Mouse (Mus musculus): ENCODE results near the gene Idh2. TPM values are rescaled to one million over a fixed set of nuclear protein-coding genes. Genes with fewer than 3 reads are reported as not detected.

Gene Idh2
- total and polyA plus RNA-seq, 2 experiments from 2014 or later: 2,826 to 3,660 TPM

DNA sequence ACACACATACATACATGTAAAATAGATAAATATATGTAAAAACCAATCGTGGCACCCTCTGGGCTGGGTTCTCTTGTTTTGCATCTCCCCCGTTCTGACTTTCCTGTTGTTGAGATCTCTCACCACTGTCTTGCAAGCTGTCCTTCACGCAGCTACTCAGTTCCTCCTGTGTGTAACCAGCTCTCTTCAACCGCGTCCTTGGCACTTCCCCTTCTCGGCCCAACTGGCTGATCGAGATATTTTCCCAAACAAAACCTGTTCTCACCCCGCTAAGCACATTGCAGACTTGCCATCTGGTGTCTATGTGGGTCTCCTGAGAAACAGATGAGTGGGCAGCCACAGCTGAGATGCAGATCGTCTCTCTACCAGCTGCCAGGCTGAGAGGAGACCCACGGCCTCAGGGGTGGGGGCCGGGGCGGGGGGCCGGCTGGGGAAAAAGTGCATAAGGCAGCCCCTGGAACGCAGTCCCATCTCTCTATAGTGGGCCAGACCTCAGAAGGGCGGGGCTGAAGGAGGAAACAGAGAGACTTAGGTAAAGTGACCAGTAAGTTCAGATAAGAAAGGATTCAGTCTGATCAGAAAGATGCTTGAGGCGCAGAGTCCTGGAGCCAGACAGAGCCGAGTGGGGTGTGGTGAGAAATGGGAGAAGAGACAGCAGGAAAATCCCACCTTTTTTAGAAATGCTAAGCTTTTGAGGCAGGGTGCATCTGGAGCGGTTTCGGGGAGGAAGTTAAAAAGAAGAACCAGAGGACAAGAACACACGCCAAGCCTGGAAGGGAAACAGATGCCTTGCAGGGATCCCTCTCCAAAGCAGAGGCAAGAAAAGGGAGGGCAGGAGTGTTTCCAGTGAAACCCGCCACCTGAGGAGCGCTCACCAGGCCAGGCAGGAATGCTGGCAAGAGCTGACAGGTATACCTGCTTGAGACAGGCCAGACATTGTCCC lies 28.4 kb upstream of the Idh2 start:
- ATAC-seq (ENCODE audit: insufficient read depth, low read depth): no peak
- DNase-seq (ENCODE audit: low spot score): no peak
- TF ChIP-seq EP300 (IDR thresholded peaks at IDR 0.05; ENCODE audit: low read depth): no peak
- no peak for TF ChIP-seq CTCF (IDR thresholded peaks at IDR 0.05; ENCODE audit: low read depth)
- Histone ChIP-seq H3K9ac (replicated peaks; ENCODE audit: low read depth, low read length) (no peak overlapping the region), H3K4me1 (ENCODE audit: control insufficient read depth, insufficient read depth) (no peaks in the 10 kb centered on the region), H3K9me3 (replicated peaks; ENCODE audit: control insufficient read depth, low read length) (no peaks in the 10 kb centered on the region), H3K4me3 (ENCODE audit: low read depth, low read length) (no peak overlapping the region), H3K27me3 (ENCODE audit: control insufficient read depth, insufficient read depth, low read length) (no peaks in the 10 kb centered on the region), H3K4me2 (ENCODE audit: low read depth, low read length) (no peak overlapping the region), H3K27ac (ENCODE audit: low read depth) (no peak overlapping the region), H3K36me3 (replicated peaks; ENCODE audit: control insufficient read depth, insufficient read depth, low read length) (no peaks in the 10 kb centered on the region)
- 42% methylated on average over 22 of the region's 22 CpGs for WGBS

DNA sequence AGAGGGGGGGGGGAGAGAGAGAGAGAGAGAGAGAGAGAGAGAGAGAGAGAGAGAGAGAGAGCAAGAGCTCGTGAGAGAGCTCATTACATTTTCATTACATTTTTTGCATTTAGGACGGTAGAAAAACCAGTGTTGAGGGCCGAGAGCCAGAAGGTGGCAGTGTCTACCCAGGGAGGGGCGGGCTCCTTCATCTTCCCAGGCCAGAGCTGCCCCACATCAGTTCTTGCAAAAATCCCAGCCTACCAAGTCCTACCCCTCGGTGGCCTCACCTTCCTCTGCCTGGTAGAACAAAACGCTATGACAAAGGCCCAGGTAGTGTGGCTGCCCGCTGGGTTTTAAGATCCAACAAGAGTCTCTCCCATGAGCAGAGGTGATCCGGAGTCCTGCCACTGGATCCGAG lies 25.6 kb upstream of the Idh2 start:
- peak; percentile 82 for DNase-seq (ENCODE audit: low spot score)
- Histone ChIP-seq H3K36me3 (replicated peaks; ENCODE audit: control insufficient read depth, insufficient read depth, low read length) (no peaks in the 10 kb centered on the region), H3K27me3 (ENCODE audit: control insufficient read depth, insufficient read depth, low read length) (no peaks in the 10 kb centered on the region), H3K27ac (ENCODE audit: low read depth) (no peak overlapping the region), H3K4me3 (ENCODE audit: low read depth, low read length) (no peak overlapping the region), H3K4me2 (ENCODE audit: low read depth, low read length) (no peak overlapping the region), H3K4me1 (ENCODE audit: control insufficient read depth, insufficient read depth) (no peaks in the 10 kb centered on the region), H3K9me3 (replicated peaks; ENCODE audit: control insufficient read depth, low read length) (peaks cover 11% of the 10 kb centered on the region), H3K9ac (replicated peaks; ENCODE audit: low read depth, low read length) (0 out of 2 replicates have a peak overlapping the region, but pooled peaks have one; percentile 20)
- 21% methylated on average over 9 of the region's 9 CpGs for WGBS
- ATAC-seq (ENCODE audit: insufficient read depth, low read depth): peak; percentile 74
- TF ChIP-seq EP300 (IDR thresholded peaks at IDR 0.05; ENCODE audit: low read depth) (no peak), CTCF (IDR thresholded peaks at IDR 0.05; ENCODE audit: low read depth) (peak; percentile 81)

DNA sequence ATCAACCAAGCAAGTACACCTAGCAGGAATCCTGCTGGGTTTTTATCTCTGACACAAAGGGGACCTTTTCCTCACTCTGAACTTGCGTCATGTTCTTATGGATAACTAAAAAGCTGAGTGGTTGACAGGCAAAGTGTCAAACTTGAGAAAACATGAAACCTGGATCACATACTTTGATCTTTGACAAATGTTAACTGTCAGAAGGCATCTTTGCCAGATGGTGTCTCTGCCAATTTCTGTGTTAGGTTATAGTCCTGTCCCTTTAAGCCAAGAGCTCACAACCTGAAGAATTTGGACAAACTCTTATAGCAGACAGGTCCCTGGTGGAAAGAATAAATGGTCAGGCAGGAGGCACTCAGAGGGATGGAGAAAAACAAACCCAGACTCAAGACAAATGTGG lies 23.2 kb upstream of the Idh2 start:
- H3K4me1 ChIP-seq (ENCODE audit: control insufficient read depth, insufficient read depth): peaks cover 14% of the 10 kb centered on the region
- H3K36me3 ChIP-seq (replicated peaks; ENCODE audit: control insufficient read depth, insufficient read depth, low read length): no peaks in the 10 kb centered on the region
- TF ChIP-seq EP300 (IDR thresholded peaks at IDR 0.05; ENCODE audit: low read depth) (no peak), CTCF (IDR thresholded peaks at IDR 0.05; ENCODE audit: low read depth) (no peak)
- no peak overlapping the region for H3K4me2 ChIP-seq (ENCODE audit: low read depth, low read length)
- H3K9me3 ChIP-seq (replicated peaks; ENCODE audit: control insufficient read depth, low read length): peaks cover 11% of the 10 kb centered on the region
- no peak overlapping the region for H3K9ac ChIP-seq (replicated peaks; ENCODE audit: low read depth, low read length)
- ATAC-seq (ENCODE audit: insufficient read depth, low read depth): no peak
- H3K4me3 ChIP-seq (ENCODE audit: low read depth, low read length): no peak overlapping the region
- no peaks in the 10 kb centered on the region for H3K27me3 ChIP-seq (ENCODE audit: control insufficient read depth, insufficient read depth, low read length)
- DNase-seq (ENCODE audit: low spot score): no peak
- no peak overlapping the region for H3K27ac ChIP-seq (ENCODE audit: low read depth)
- WGBS: 62% methylated on average over 1 of the region's 1 CpGs

DNA sequence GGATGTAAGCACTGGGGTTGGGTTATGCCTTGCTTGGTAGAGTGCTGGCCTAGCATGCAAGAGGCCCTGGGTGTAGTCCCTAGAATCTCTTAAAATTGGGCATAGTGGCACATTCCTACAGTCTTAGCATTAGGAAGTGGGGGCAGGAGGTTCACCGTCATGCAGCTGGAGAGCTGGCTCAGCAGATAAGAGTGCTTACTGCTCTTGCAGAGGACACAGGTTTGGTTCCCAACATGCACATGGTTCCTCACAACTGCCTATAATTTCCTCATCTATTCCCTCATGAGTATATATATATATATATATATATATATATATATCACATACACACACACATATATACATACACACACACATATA lies 20.0 kb upstream of the Idh2 start:
- TF ChIP-seq EP300 (IDR thresholded peaks at IDR 0.05; ENCODE audit: low read depth): no peak
- no peak for TF ChIP-seq CTCF (IDR thresholded peaks at IDR 0.05; ENCODE audit: low read depth)
- ATAC-seq (ENCODE audit: insufficient read depth, low read depth) (no peak), DNase-seq (ENCODE audit: low spot score) (no peak)
- 25% methylated on average over 1 of the region's 1 CpGs for WGBS
- no peak overlapping the region for H3K4me2 ChIP-seq (ENCODE audit: low read depth, low read length)
- H3K27ac ChIP-seq (ENCODE audit: low read depth): peak overlapping the region; percentile 94
- peaks cover 11% of the 10 kb centered on the region for H3K9me3 ChIP-seq (replicated peaks; ENCODE audit: control insufficient read depth, low read length)
- H3K27me3 ChIP-seq (ENCODE audit: control insufficient read depth, insufficient read depth, low read length): no peaks in the 10 kb centered on the region
- H3K4me3 ChIP-seq (ENCODE audit: low read depth, low read length): no peak overlapping the region
- H3K9ac ChIP-seq (replicated peaks; ENCODE audit: low read depth, low read length): no peak overlapping the region
- no peaks in the 10 kb centered on the region for H3K36me3 ChIP-seq (replicated peaks; ENCODE audit: control insufficient read depth, insufficient read depth, low read length)
- H3K4me1 ChIP-seq (ENCODE audit: control insufficient read depth, insufficient read depth): peaks cover 14% of the 10 kb centered on the region

DNA sequence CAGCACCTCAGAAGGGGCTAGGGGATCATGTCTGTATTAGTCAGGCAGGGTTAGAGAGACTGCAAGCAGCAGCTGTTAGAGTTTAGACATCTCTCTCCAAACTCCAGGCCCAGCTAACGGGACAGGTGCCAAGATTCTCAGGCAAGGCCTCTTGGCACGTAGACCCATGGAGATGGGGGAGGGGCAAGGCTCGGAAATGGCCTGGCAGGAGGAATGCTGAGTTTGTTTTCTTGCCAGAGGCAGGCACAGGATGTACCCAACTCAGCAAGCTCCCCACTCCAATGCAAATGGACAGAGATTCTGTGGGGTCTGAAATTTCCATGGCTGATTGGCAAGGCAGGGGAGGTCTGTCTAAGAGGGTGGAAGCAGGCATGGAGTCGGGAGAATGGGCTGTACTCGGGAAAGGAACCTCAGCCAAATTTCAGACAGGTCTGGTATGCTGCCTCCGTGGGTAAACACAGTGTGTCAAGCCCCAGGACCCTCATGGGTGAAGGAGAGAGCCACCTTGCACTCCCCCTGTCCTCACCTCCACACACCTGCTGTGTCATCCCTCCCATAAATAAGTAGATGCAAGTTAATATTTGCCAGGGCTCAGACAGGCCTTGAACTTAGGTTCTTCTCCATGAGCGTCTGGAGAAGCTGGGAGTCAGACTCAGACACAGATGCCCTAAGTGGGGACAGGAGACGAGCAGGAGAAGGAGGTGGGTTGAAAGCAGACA lies 19.4 kb upstream of the Idh2 start:
- TF ChIP-seq CTCF (IDR thresholded peaks at IDR 0.05; ENCODE audit: low read depth) (no peak), EP300 (IDR thresholded peaks at IDR 0.05; ENCODE audit: low read depth) (peak; percentile 93)
- Histone ChIP-seq H3K27ac (ENCODE audit: low read depth) (peak overlapping the region; percentile 94), H3K9ac (replicated peaks; ENCODE audit: low read depth, low read length) (0 out of 2 replicates have a peak overlapping the region, but pooled peaks have one; percentile 25), H3K4me1 (ENCODE audit: control insufficient read depth, insufficient read depth) (peaks cover 18% of the 10 kb centered on the region), H3K36me3 (replicated peaks; ENCODE audit: control insufficient read depth, insufficient read depth, low read length) (no peaks in the 10 kb centered on the region), H3K27me3 (ENCODE audit: control insufficient read depth, insufficient read depth, low read length) (no peaks in the 10 kb centered on the region), H3K9me3 (replicated peaks; ENCODE audit: control insufficient read depth, low read length) (peaks cover 11% of the 10 kb centered on the region), H3K4me3 (ENCODE audit: low read depth, low read length) (no peak overlapping the region), H3K4me2 (ENCODE audit: low read depth, low read length) (peak overlapping the region; percentile 2; the same call in 1 of the 2 replicates)
- WGBS: 8% methylated on average over 8 of the region's 8 CpGs
- ATAC-seq (ENCODE audit: insufficient read depth, low read depth): peak; percentile 51
- peak; percentile 87 for DNase-seq (ENCODE audit: low spot score)
